Mouse (Mus musculus): Measurements from ENCODE around the gene U90926. TPM values are rescaled to one million over a fixed set of nuclear protein-coding genes. Genes with fewer than 3 reads are reported as not detected.

Gene U90926
- polyA plus RNA-seq, 1 experiment from 2014 or later = not detected

DNA sequence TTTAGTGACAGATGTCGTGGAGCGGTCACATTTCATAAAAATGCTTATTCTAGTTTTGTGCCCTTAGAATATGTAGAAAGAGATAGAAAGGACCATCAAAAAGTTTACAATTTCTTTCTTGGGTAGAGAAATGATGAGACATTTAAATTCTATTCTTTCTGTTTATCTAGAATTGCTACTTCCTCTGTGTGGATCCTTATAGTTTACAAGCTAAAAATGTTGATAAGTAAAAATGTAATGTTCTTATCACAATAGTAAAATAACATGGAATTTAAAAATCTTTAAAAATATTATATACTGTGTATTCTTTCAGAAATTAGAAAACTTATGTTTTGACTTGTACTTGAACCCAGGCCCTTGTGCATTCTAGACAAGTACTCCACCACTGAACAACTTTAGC is 29.7 kb upstream of the U90926 start:
- Histone ChIP-seq H3K4me1 (ENCODE audit: control insufficient read depth, insufficient read depth, low read length) (no peaks in the 10 kb centered on the region), H3K36me3 (ENCODE audit: control insufficient read depth, insufficient read depth, low read length) (no peaks in the 10 kb centered on the region), H3K27me3 (replicated peaks; ENCODE audit: control insufficient read depth, insufficient read depth, low read length) (no peaks in the 10 kb centered on the region), H3K4me2 (ENCODE audit: low read depth, low read length) (no peak overlapping the region), H3K9me3 (ENCODE audit: control insufficient read depth, low read length) (0 out of 2 replicates have a peak, but pooled peaks cover 8% of the 10 kb centered on the region), H3K27ac (replicated peaks; ENCODE audit: low read depth, low read length) (no peak overlapping the region), H3K9ac (ENCODE audit: low read depth, low read length) (no peak overlapping the region), H3K4me3 (ENCODE audit: low read depth, low read length) (no peak overlapping the region)
- WGBS = 99% methylated on average over 2 of the region's 2 CpGs
- no peak for DNase-seq (ENCODE audit: low spot score)
- ATAC-seq (ENCODE audit: low read depth) = no peak

DNA sequence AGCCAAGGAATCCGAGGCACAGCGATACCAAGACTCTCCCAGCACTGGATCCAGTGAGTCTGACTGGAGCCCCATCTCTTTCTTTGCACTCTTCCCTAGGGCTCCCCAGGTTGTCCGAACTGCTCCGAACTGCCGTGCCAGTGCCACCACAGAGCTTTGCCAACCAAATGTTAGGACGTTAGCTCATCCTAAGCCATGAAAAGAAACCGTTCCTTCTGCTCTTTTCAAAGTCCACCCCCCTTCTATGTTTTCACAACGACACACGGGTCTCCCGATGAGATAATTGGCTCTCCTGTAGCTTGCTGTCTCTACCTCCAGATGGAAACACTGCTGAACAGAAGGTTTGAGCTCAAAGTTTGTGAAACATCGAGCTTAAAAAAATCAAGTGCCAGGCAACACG is 25.6 kb upstream of the U90926 start:
- DNase-seq (ENCODE audit: low spot score) (no peak), ATAC-seq (ENCODE audit: low read depth) (no peak)
- WGBS = 88% methylated on average over 12 of the region's 12 CpGs
- H3K4me2 ChIP-seq (ENCODE audit: low read depth, low read length) = no peak overlapping the region
- H3K27ac ChIP-seq (replicated peaks; ENCODE audit: low read depth, low read length) = no peak overlapping the region
- no peak overlapping the region for H3K9ac ChIP-seq (ENCODE audit: low read depth, low read length)
- H3K9me3 ChIP-seq (ENCODE audit: control insufficient read depth, low read length) = no peaks in the 10 kb centered on the region
- no peak overlapping the region for H3K4me3 ChIP-seq (ENCODE audit: low read depth, low read length)
- no peaks in the 10 kb centered on the region for H3K27me3 ChIP-seq (replicated peaks; ENCODE audit: control insufficient read depth, insufficient read depth, low read length)
- no peaks in the 10 kb centered on the region for H3K4me1 ChIP-seq (ENCODE audit: control insufficient read depth, insufficient read depth, low read length)
- no peaks in the 10 kb centered on the region for H3K36me3 ChIP-seq (ENCODE audit: control insufficient read depth, insufficient read depth, low read length)

GRCm38 (mm10) chr5:92239333-92240232 is 24.4 kb upstream of the U90926 start:
- Histone ChIP-seq H3K9me3 (ENCODE audit: control insufficient read depth, low read length) (no peaks in the 10 kb centered on the region), H3K4me1 (ENCODE audit: control insufficient read depth, insufficient read depth, low read length) (no peaks in the 10 kb centered on the region), H3K36me3 (ENCODE audit: control insufficient read depth, insufficient read depth, low read length) (no peaks in the 10 kb centered on the region), H3K27me3 (replicated peaks; ENCODE audit: control insufficient read depth, insufficient read depth, low read length) (no peaks in the 10 kb centered on the region), H3K27ac (replicated peaks; ENCODE audit: low read depth, low read length) (no peak overlapping the region), H3K4me2 (ENCODE audit: low read depth, low read length) (peak overlapping the region; percentile 33), H3K4me3 (ENCODE audit: low read depth, low read length) (0 out of 2 replicates have a peak overlapping the region, but pooled peaks have one; percentile 7), H3K9ac (ENCODE audit: low read depth, low read length) (peak overlapping the region; percentile 1; the same call in 1 of the 2 replicates)
- ATAC-seq (ENCODE audit: low read depth) (peak; percentile 71; the same call in 1 of the 2 replicates), DNase-seq (ENCODE audit: low spot score) (peak; percentile 61)
- 41% methylated on average over 29 of the region's 29 CpGs for WGBS

DNA sequence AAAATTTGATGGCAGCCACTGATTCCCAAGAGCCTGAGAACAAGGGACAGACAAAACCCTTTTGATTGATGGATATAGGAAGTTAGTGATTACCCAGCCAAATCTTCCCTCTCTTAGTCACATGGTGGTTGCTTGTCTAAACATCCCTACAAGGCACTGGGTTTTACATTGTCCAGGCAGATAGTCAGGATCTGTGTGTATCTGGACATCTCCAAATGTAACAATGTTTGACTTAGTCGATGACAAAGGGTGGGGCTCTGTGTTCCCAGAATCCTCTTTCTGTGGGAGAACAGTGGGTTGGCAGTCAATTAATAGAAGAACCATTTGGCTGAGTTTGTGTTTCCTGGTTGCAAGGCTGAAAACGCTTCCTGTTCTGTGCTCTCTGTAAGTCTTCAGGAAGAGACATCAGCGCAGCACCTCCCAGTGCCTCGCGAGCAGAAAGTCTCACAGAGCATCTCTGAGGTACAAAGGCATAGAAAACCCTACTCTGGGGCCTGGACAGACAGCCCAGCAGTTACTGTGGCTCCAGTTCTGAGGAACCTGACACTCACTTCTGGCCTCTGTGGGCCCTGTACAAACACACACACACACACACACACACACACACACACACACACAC is 19.8 kb upstream of the U90926 start:
- Histone ChIP-seq H3K9ac (ENCODE audit: low read depth, low read length) (no peak overlapping the region), H3K27me3 (replicated peaks; ENCODE audit: control insufficient read depth, insufficient read depth, low read length) (no peaks in the 10 kb centered on the region), H3K27ac (replicated peaks; ENCODE audit: low read depth, low read length) (no peak overlapping the region), H3K36me3 (ENCODE audit: control insufficient read depth, insufficient read depth, low read length) (no peaks in the 10 kb centered on the region), H3K4me3 (ENCODE audit: low read depth, low read length) (no peak overlapping the region), H3K4me1 (ENCODE audit: control insufficient read depth, insufficient read depth, low read length) (no peaks in the 10 kb centered on the region), H3K4me2 (ENCODE audit: low read depth, low read length) (no peak overlapping the region), H3K9me3 (ENCODE audit: control insufficient read depth, low read length) (no peaks in the 10 kb centered on the region)
- DNase-seq (ENCODE audit: low spot score) (no peak), ATAC-seq (ENCODE audit: low read depth) (no peak)
- 49% methylated on average over 5 of the region's 5 CpGs for WGBS

DNA sequence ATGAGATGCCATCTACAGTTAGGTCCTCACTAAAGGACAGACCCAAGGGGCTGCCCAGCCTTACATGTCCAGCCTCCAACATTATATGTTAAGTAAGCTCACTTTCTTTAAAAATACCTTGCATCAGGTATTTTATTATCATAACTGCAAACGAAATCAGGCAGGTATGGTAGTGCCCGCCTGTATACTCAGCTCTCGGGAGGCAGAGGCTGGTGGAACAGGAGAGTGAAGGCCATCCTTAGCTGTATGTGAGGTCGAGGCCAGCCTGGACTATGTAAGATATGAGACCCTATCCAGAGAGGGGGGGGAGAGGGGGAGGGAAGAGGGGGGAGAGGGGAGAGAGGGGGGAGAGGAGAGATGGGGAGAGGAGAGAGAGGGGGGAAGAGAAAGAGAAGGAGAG is 18.2 kb upstream of the U90926 start:
- H3K4me1 ChIP-seq (ENCODE audit: control insufficient read depth, insufficient read depth, low read length) = no peaks in the 10 kb centered on the region
- H3K4me3 ChIP-seq (ENCODE audit: low read depth, low read length) = no peak overlapping the region
- H3K9me3 ChIP-seq (ENCODE audit: control insufficient read depth, low read length) = no peaks in the 10 kb centered on the region
- no peak for ATAC-seq (ENCODE audit: low read depth)
- no peak overlapping the region for H3K27ac ChIP-seq (replicated peaks; ENCODE audit: low read depth, low read length)
- H3K4me2 ChIP-seq (ENCODE audit: low read depth, low read length) = no peak overlapping the region
- H3K27me3 ChIP-seq (replicated peaks; ENCODE audit: control insufficient read depth, insufficient read depth, low read length) = no peaks in the 10 kb centered on the region
- no peaks in the 10 kb centered on the region for H3K36me3 ChIP-seq (ENCODE audit: control insufficient read depth, insufficient read depth, low read length)
- no peak overlapping the region for H3K9ac ChIP-seq (ENCODE audit: low read depth, low read length)
- WGBS = 88% methylated on average over 4 of the region's 4 CpGs
- no peak for DNase-seq (ENCODE audit: low spot score)

GRCm38 (mm10) chr5:92231836-92232235 is 16.6 kb upstream of the U90926 start:
- Histone ChIP-seq H3K27me3 (replicated peaks; ENCODE audit: control insufficient read depth, insufficient read depth, low read length) (no peaks in the 10 kb centered on the region), H3K4me3 (ENCODE audit: low read depth, low read length) (no peak overlapping the region), H3K4me1 (ENCODE audit: control insufficient read depth, insufficient read depth, low read length) (no peaks in the 10 kb centered on the region), H3K9ac (ENCODE audit: low read depth, low read length) (no peak overlapping the region), H3K9me3 (ENCODE audit: control insufficient read depth, low read length) (no peaks in the 10 kb centered on the region), H3K36me3 (ENCODE audit: control insufficient read depth, insufficient read depth, low read length) (no peaks in the 10 kb centered on the region), H3K4me2 (ENCODE audit: low read depth, low read length) (no peak overlapping the region), H3K27ac (replicated peaks; ENCODE audit: low read depth, low read length) (no peak overlapping the region)
- ATAC-seq (ENCODE audit: low read depth) (no peak), DNase-seq (ENCODE audit: low spot score) (no peak)
- 73% methylated on average over 10 of the region's 10 CpGs for WGBS

DNA sequence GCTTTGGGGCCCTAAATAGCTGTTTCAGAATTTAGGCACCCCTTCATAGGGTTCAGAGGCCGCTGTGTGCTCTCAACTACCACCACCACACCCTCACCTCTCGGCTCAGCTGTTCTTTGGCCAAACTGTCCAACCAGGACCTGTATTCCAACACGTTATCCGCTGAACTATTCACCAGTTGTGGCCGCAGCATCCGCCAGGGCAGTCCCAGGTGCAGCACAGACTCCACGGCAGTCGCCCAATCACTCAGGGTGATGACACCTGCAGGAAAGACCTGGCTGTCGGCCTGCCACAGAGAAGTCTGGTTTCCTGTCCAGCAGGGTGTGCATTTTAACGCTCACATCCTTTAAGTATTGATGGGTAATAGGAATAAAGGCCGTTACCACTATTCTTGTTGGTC is 15.1 kb upstream of the U90926 start:
- no peak overlapping the region for H3K9ac ChIP-seq (ENCODE audit: low read depth, low read length)
- no peak overlapping the region for H3K4me3 ChIP-seq (ENCODE audit: low read depth, low read length)
- H3K9me3 ChIP-seq (ENCODE audit: control insufficient read depth, low read length) = no peaks in the 10 kb centered on the region
- H3K4me1 ChIP-seq (ENCODE audit: control insufficient read depth, insufficient read depth, low read length) = no peaks in the 10 kb centered on the region
- H3K27me3 ChIP-seq (replicated peaks; ENCODE audit: control insufficient read depth, insufficient read depth, low read length) = no peaks in the 10 kb centered on the region
- H3K4me2 ChIP-seq (ENCODE audit: low read depth, low read length) = no peak overlapping the region
- no peak overlapping the region for H3K27ac ChIP-seq (replicated peaks; ENCODE audit: low read depth, low read length)
- H3K36me3 ChIP-seq (ENCODE audit: control insufficient read depth, insufficient read depth, low read length) = no peaks in the 10 kb centered on the region
- ATAC-seq (ENCODE audit: low read depth) = no peak
- 74% methylated on average over 11 of the region's 11 CpGs for WGBS
- DNase-seq (ENCODE audit: low spot score) = no peak

DNA sequence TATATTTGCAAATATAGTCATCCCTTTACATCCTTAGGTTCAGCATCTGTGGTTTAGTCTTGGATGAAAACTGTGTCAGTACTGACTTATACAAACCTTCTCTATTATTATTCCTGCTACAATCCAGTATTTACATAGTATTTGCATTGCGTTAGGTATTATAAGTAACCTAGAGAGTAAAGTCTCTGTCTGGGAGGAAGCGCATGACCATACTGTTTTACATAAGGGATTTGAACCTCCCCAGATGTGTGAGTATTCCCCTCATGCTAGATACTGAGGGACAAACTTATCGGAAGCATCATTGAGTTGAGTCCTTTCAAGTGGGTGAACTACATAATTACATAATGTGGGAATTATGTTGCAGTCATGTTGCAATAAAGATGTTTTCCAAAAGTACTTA is 14.3 kb upstream of the U90926 start:
- no peaks in the 10 kb centered on the region for H3K36me3 ChIP-seq (ENCODE audit: control insufficient read depth, insufficient read depth, low read length)
- ATAC-seq (ENCODE audit: low read depth) (no peak), DNase-seq (ENCODE audit: low spot score) (no peak)
- no peaks in the 10 kb centered on the region for H3K27me3 ChIP-seq (replicated peaks; ENCODE audit: control insufficient read depth, insufficient read depth, low read length)
- WGBS = 80% methylated on average over 3 of the region's 3 CpGs
- H3K4me1 ChIP-seq (ENCODE audit: control insufficient read depth, insufficient read depth, low read length) = no peaks in the 10 kb centered on the region
- no peak overlapping the region for H3K27ac ChIP-seq (replicated peaks; ENCODE audit: low read depth, low read length)
- no peaks in the 10 kb centered on the region for H3K9me3 ChIP-seq (ENCODE audit: control insufficient read depth, low read length)
- no peak overlapping the region for H3K9ac ChIP-seq (ENCODE audit: low read depth, low read length)
- no peak overlapping the region for H3K4me2 ChIP-seq (ENCODE audit: low read depth, low read length)
- H3K4me3 ChIP-seq (ENCODE audit: low read depth, low read length) = no peak overlapping the region

Data from embryonic facial prominence, embryonic 14.5 days (tissue).